Mouse (Mus musculus): ENCODE results near the gene Aldh3b2. TPM values are rescaled to one million over a fixed set of nuclear protein-coding genes. Genes with fewer than 3 reads are reported as not detected.

Gene Aldh3b2
- polyA plus RNA-seq, 1 experiment from 2014 or later: 0.40 TPM

GRCm38 (mm10) chr19:3998335-3998734, 26.2 kb downstream of the Aldh3b2 start:
- Histone ChIP-seq H3K9ac (replicated peaks; ENCODE audit: low read depth, low read length) (no peak overlapping the region), H3K27ac (ENCODE audit: low read depth, low read length) (no peak overlapping the region), H3K4me3 (ENCODE audit: low read depth, low read length) (no peak overlapping the region), H3K27me3 (ENCODE audit: control insufficient read depth, insufficient read depth, low read length) (no peaks in the 10 kb centered on the region), H3K36me3 (ENCODE audit: control insufficient read depth, insufficient read depth, low read length) (no peaks in the 10 kb centered on the region), H3K9me3 (ENCODE audit: control insufficient read depth, low read length) (no peaks in the 10 kb centered on the region), H3K4me2 (ENCODE audit: low read depth, low read length) (no peak overlapping the region), H3K4me1 (ENCODE audit: control insufficient read depth, insufficient read depth, low read length) (peaks cover 7% of the 10 kb centered on the region)
- ATAC-seq (ENCODE audit: low read depth): no peak
- 82% methylated on average over 8 of the region's 8 CpGs for WGBS

GRCm38 (mm10) chr19:3999121-3999730, 27.1 kb downstream of the Aldh3b2 start:
- Histone ChIP-seq H3K4me1 (ENCODE audit: control insufficient read depth, insufficient read depth, low read length) (peaks cover 7% of the 10 kb centered on the region), H3K9me3 (ENCODE audit: control insufficient read depth, low read length) (no peaks in the 10 kb centered on the region), H3K9ac (replicated peaks; ENCODE audit: low read depth, low read length) (no peak overlapping the region), H3K27ac (ENCODE audit: low read depth, low read length) (no peak overlapping the region), H3K4me3 (ENCODE audit: low read depth, low read length) (no peak overlapping the region), H3K36me3 (ENCODE audit: control insufficient read depth, insufficient read depth, low read length) (no peaks in the 10 kb centered on the region; the same call in 1 of the 2 replicates), H3K27me3 (ENCODE audit: control insufficient read depth, insufficient read depth, low read length) (no peaks in the 10 kb centered on the region), H3K4me2 (ENCODE audit: low read depth, low read length) (peak overlapping the region; percentile 85; the same call in 1 of the 2 replicates)
- no peak for ATAC-seq (ENCODE audit: low read depth)
- 89% methylated on average over 9 of the region's 9 CpGs for WGBS

GRCm38 (mm10) chr19:4000119-4000900, 28.2 kb downstream of the Aldh3b2 start, which contains the start of the genes Nudt8 and Gm49405:
Gene Nudt8, plus strand, starts transcription at chr19:4000580.
Gene Gm49405, plus strand, starts transcription at chr19:4000626.
- H3K4me2 ChIP-seq (ENCODE audit: low read depth, low read length): peak within 1 kb of the TSS; percentile 85
- ATAC-seq (ENCODE audit: low read depth): peak; percentile 90
- peaks cover 7% of the 10 kb centered on the region for H3K4me1 ChIP-seq (ENCODE audit: control insufficient read depth, insufficient read depth, low read length)
- H3K27ac ChIP-seq (ENCODE audit: low read depth, low read length): peak within 1 kb of the TSS; percentile 95
- under 1% methylated on average over 64 of the region's 64 CpGs for WGBS
- H3K27me3 ChIP-seq (ENCODE audit: control insufficient read depth, insufficient read depth, low read length): no peaks in the 10 kb centered on the region
- no peaks in the 10 kb centered on the region for H3K9me3 ChIP-seq (ENCODE audit: control insufficient read depth, low read length)
- no peaks in the 10 kb centered on the region; the same call in 1 of the 2 replicates for H3K36me3 ChIP-seq (ENCODE audit: control insufficient read depth, insufficient read depth, low read length)
- H3K9ac ChIP-seq (replicated peaks; ENCODE audit: low read depth, low read length): peak within 1 kb of the TSS; percentile 90
- peak within 1 kb of the TSS; percentile 69 for H3K4me3 ChIP-seq (ENCODE audit: low read depth, low read length)

- ATAC-seq (ENCODE audit: low read depth): peak; percentile 9; the same call in 1 of the 2 replicates
Measured at GRCm38 (mm10) chr19:4000949-4001525, 28.9 kb downstream of the Aldh3b2 start.

GRCm38 (mm10) chr19:4001752-4002151, 29.6 kb downstream of the Aldh3b2 start:
- 88% methylated on average over 5 of the region's 5 CpGs for WGBS
- Histone ChIP-seq H3K4me2 (ENCODE audit: low read depth, low read length) (peak overlapping the region; percentile 85; the same call in 1 of the 2 replicates), H3K4me3 (ENCODE audit: low read depth, low read length) (no peak overlapping the region), H3K36me3 (ENCODE audit: control insufficient read depth, insufficient read depth, low read length) (peaks cover 7% of the 10 kb centered on the region), H3K4me1 (ENCODE audit: control insufficient read depth, insufficient read depth, low read length) (peaks cover 7% of the 10 kb centered on the region), H3K27ac (ENCODE audit: low read depth, low read length) (0 out of 2 replicates have a peak overlapping the region, but pooled peaks have one; percentile 95), H3K9ac (replicated peaks; ENCODE audit: low read depth, low read length) (no peak overlapping the region), H3K27me3 (ENCODE audit: control insufficient read depth, insufficient read depth, low read length) (no peaks in the 10 kb centered on the region), H3K9me3 (ENCODE audit: control insufficient read depth, low read length) (no peaks in the 10 kb centered on the region)
- ATAC-seq (ENCODE audit: low read depth): no peak

More at GRCm38 (mm10) chr19:4000949-4001525, 28.9 kb downstream of the Aldh3b2 start:
- peak overlapping the region; percentile 69 for H3K4me3 ChIP-seq (ENCODE audit: low read depth, low read length)
- H3K9me3 ChIP-seq (ENCODE audit: control insufficient read depth, low read length): no peaks in the 10 kb centered on the region
- peak overlapping the region; percentile 95 for H3K27ac ChIP-seq (ENCODE audit: low read depth, low read length)
- no peaks in the 10 kb centered on the region for H3K27me3 ChIP-seq (ENCODE audit: control insufficient read depth, insufficient read depth, low read length)
- H3K9ac ChIP-seq (replicated peaks; ENCODE audit: low read depth, low read length): peak overlapping the region; percentile 90
- H3K4me2 ChIP-seq (ENCODE audit: low read depth, low read length): peak overlapping the region; percentile 85
- 14% methylated on average over 17 of the region's 17 CpGs for WGBS
- H3K4me1 ChIP-seq (ENCODE audit: control insufficient read depth, insufficient read depth, low read length): peaks cover 7% of the 10 kb centered on the region
- peaks cover under 1% of the 10 kb centered on the region; the same call in 1 of the 2 replicates for H3K36me3 ChIP-seq (ENCODE audit: control insufficient read depth, insufficient read depth, low read length)

- WGBS: 91% methylated on average over 1 of the region's 1 CpGs
- ATAC-seq (ENCODE audit: low read depth): no peak
- Histone ChIP-seq H3K4me1 (ENCODE audit: control insufficient read depth, insufficient read depth, low read length) (peaks cover 7% of the 10 kb centered on the region), H3K36me3 (ENCODE audit: control insufficient read depth, insufficient read depth, low read length) (peaks cover 17% of the 10 kb centered on the region), H3K9me3 (ENCODE audit: control insufficient read depth, low read length) (no peaks in the 10 kb centered on the region), H3K27me3 (ENCODE audit: control insufficient read depth, insufficient read depth, low read length) (no peaks in the 10 kb centered on the region), H3K27ac (ENCODE audit: low read depth, low read length) (no peak within 1 kb of the TSS), H3K4me3 (ENCODE audit: low read depth, low read length) (no peak within 1 kb of the TSS), H3K4me2 (ENCODE audit: low read depth, low read length) (no peak within 1 kb of the TSS), H3K9ac (replicated peaks; ENCODE audit: low read depth, low read length) (no peak within 1 kb of the TSS)
Measured at GRCm38 (mm10) chr19:4003112-4003511, 31.0 kb downstream of the Aldh3b2 start, which contains the start of gene Doc2g. Gene Doc2g, plus strand, starts transcription at chr19:4003313.

- peaks cover 7% of the 10 kb centered on the region for H3K4me1 ChIP-seq (ENCODE audit: control insufficient read depth, insufficient read depth, low read length)
- H3K9me3 ChIP-seq (ENCODE audit: control insufficient read depth, low read length): no peaks in the 10 kb centered on the region
- WGBS: 83% methylated on average over 12 of the region's 12 CpGs
- H3K27me3 ChIP-seq (ENCODE audit: control insufficient read depth, insufficient read depth, low read length): no peaks in the 10 kb centered on the region
- no peak overlapping the region for H3K9ac ChIP-seq (replicated peaks; ENCODE audit: low read depth, low read length)
- H3K27ac ChIP-seq (ENCODE audit: low read depth, low read length): no peak overlapping the region
- ATAC-seq (ENCODE audit: low read depth): no peak
- no peak overlapping the region for H3K4me3 ChIP-seq (ENCODE audit: low read depth, low read length)
- H3K4me2 ChIP-seq (ENCODE audit: low read depth, low read length): no peak overlapping the region
- peaks cover 19% of the 10 kb centered on the region for H3K36me3 ChIP-seq (ENCODE audit: control insufficient read depth, insufficient read depth, low read length)
Measured at GRCm38 (mm10) chr19:4003641-4004040, 31.5 kb downstream of the Aldh3b2 start.

GRCm38 (mm10) chr19:4004331-4004730, 32.2 kb downstream of the Aldh3b2 start:
- no peak overlapping the region for H3K9ac ChIP-seq (replicated peaks; ENCODE audit: low read depth, low read length)
- no peak overlapping the region for H3K27ac ChIP-seq (ENCODE audit: low read depth, low read length)
- H3K27me3 ChIP-seq (ENCODE audit: control insufficient read depth, insufficient read depth, low read length): no peaks in the 10 kb centered on the region
- ATAC-seq (ENCODE audit: low read depth): no peak
- no peak overlapping the region for H3K4me3 ChIP-seq (ENCODE audit: low read depth, low read length)
- 84% methylated on average over 15 of the region's 15 CpGs for WGBS
- H3K4me2 ChIP-seq (ENCODE audit: low read depth, low read length): no peak overlapping the region
- H3K4me1 ChIP-seq (ENCODE audit: control insufficient read depth, insufficient read depth, low read length): peaks cover 7% of the 10 kb centered on the region
- no peaks in the 10 kb centered on the region for H3K9me3 ChIP-seq (ENCODE audit: control insufficient read depth, low read length)
- peaks cover 25% of the 10 kb centered on the region for H3K36me3 ChIP-seq (ENCODE audit: control insufficient read depth, insufficient read depth, low read length)
